Mouse (Mus musculus) forebrain, postnatal 0 days (tissue): Measurements from ENCODE around the gene Ubxn7. TPM values are rescaled to one million over a fixed set of nuclear protein-coding genes. Genes with fewer than 3 reads are reported as not detected.

ENCODE experiments used
- ATAC-seq: fragments of 200-750 bp; cut with Nextera tagmentation; 2 replicates; pipeline ENCODE4 v1.8.0; 2017; ENCODE audit warnings: mild to moderate bottlenecking, moderate library complexity
- DNase-seq: peaks from one replicate; pipeline ENCODE4 v3.0.0-alpha.2; 2015
- H3K27ac ChIP-seq: fragments of 300-500 bp; sonication (generic); 2 replicates; pipeline ENCODE4 v1.5.1; 2014; ENCODE audit warnings: low read depth, mild to moderate bottlenecking, antibody characterized with exemption, low read length, moderate library complexity, mixed read lengths
- H3K27me3 ChIP-seq: fragments of 300-500 bp; sonication (generic); 2 replicates; pipeline ENCODE4 v1.6.1; 2014; ENCODE audit warnings: mild to moderate bottlenecking, low read length, mixed read lengths; ENCODE audit not compliant: insufficient read depth
- H3K36me3 ChIP-seq: fragments of 300-500 bp; sonication (generic); 2 replicates; pipeline ENCODE4 v1.6.1; 2014; ENCODE audit warnings: mild to moderate bottlenecking, moderate library complexity; ENCODE audit not compliant: insufficient read depth
- H3K4me1 ChIP-seq: fragments of 300-500 bp; sonication (generic); 2 replicates; pipeline ENCODE4 v1.6.1; 2014; ENCODE audit warnings: antibody characterized with exemption; ENCODE audit not compliant: insufficient read depth
- H3K4me2 ChIP-seq: fragments of 300-500 bp; sonication (generic); 2 replicates; pipeline ENCODE4 v1.6.1; 2014; ENCODE audit warnings: low read depth, mild to moderate bottlenecking, moderate library complexity
- H3K4me3 ChIP-seq: fragments of 300-500 bp; sonication (generic); 2 replicates; pipeline ENCODE4 v1.5.1; 2014; ENCODE audit warnings: low read depth, low read length, mixed read lengths
- H3K9ac ChIP-seq: fragments of 300-500 bp; sonication (generic); 2 replicates; pipeline ENCODE4 v1.6.1; 2014; ENCODE audit warnings: mild to moderate bottlenecking
- H3K9me3 ChIP-seq: fragments of 300-500 bp; sonication (generic); 2 replicates; pipeline ENCODE4 v1.6.1; 2016; ENCODE audit warnings: low read length
- CTCF ChIP-seq: sonication (generic); IDR thresholded peaks from 2 replicates; pipeline ENCODE4 v1.5.1; 2016; ENCODE audit warnings: antibody characterized with exemption, control low read depth, low read depth
- WGBS: fragments of 180-500 bp; shearing (Covaris S2); extraction: QIAGEN DNeasy Blood & Tissue Kit; methylation state at CpG from one replicate; pipeline ENCODE4 v1.1.7; 2014; 5-methylcytosine and 5-hydroxymethylcytosine counted together
- polyA plus RNA-seq: library from polyadenylated mRNA; unstranded; fragments of >200 nt; fragmentation: Nextera tagmentation; extraction: Ambion mirVana; gene quantifications from 2 replicates; pipeline ENCODE4 v1.2.1, GENCODE M21; 2015
- total RNA-seq: library from RNA; depleted of rRNA; stranded (reverse); fragments of >200 nt; gene quantifications from 2 replicates; pipeline ENCODE4 v1.2.3, GENCODE M21; 2014

Ubxn7 gene
- total and polyA plus RNA-seq, 2 experiments from 2014 or later = 10.5 to 42.5 TPM

GRCm38 (mm10) chr16:32382901-32383300 is 50.8 kb downstream of the Ubxn7 start:
- no peak overlapping the region for H3K4me3 ChIP-seq
- H3K27ac ChIP-seq = no peak overlapping the region
- no peak overlapping the region for H3K9ac ChIP-seq
- TF ChIP-seq CTCF = no peak
- no peak overlapping the region for H3K4me2 ChIP-seq
- no peak for DNase-seq
- H3K4me1 ChIP-seq = no peaks in the 10 kb centered on the region
- H3K27me3 ChIP-seq = no peaks in the 10 kb centered on the region
- H3K36me3 ChIP-seq = peaks cover 53% of the 10 kb centered on the region
- ATAC-seq = no peak
- H3K9me3 ChIP-seq = no peaks in the 10 kb centered on the region

- ATAC-seq (no peak), DNase-seq (no peak)
- no peak overlapping the region for H3K4me3 ChIP-seq
- H3K4me2 ChIP-seq = no peak overlapping the region
- H3K9ac ChIP-seq = no peak overlapping the region
- 91% methylated on average over 2 of the region's 2 CpGs for WGBS
- TF ChIP-seq CTCF = no peak
- H3K4me1 ChIP-seq = no peaks in the 10 kb centered on the region
- H3K27ac ChIP-seq = no peak overlapping the region
- peaks cover 37% of the 10 kb centered on the region for H3K36me3 ChIP-seq
- no peaks in the 10 kb centered on the region for H3K9me3 ChIP-seq
- no peaks in the 10 kb centered on the region for H3K27me3 ChIP-seq
Measured at GRCm38 (mm10) chr16:32384885-32385284, 52.8 kb downstream of the Ubxn7 start.

- Histone ChIP-seq H3K27me3 (no peaks in the 10 kb centered on the region), H3K4me3 (no peak overlapping the region), H3K4me2 (no peak overlapping the region), H3K36me3 (peaks cover 38% of the 10 kb centered on the region), H3K9me3 (no peaks in the 10 kb centered on the region), H3K9ac (no peak overlapping the region), H3K4me1 (no peaks in the 10 kb centered on the region), H3K27ac (no peak overlapping the region)
- ATAC-seq = no peak
- 82% methylated on average over 3 of the region's 3 CpGs for WGBS
- TF ChIP-seq CTCF = no peak
- no peak for DNase-seq
Measured at GRCm38 (mm10) chr16:32386826-32387225, 54.8 kb downstream of the Ubxn7 start.

- no peak overlapping the region for H3K4me3 ChIP-seq
- ATAC-seq (no peak), DNase-seq (no peak)
- no peaks in the 10 kb centered on the region for H3K4me1 ChIP-seq
- no peaks in the 10 kb centered on the region for H3K27me3 ChIP-seq
- H3K9me3 ChIP-seq = no peaks in the 10 kb centered on the region
- H3K36me3 ChIP-seq = peaks cover 31% of the 10 kb centered on the region
- no peak for TF ChIP-seq CTCF
- H3K9ac ChIP-seq = no peak overlapping the region
- H3K4me2 ChIP-seq = no peak overlapping the region
- H3K27ac ChIP-seq = no peak overlapping the region
Measured at GRCm38 (mm10) chr16:32389049-32389448, 57.0 kb downstream of the Ubxn7 start.

GRCm38 (mm10) chr16:32389841-32390240 is 57.8 kb downstream of the Ubxn7 start:
- Histone ChIP-seq H3K4me2 (no peak overlapping the region), H3K9ac (no peak overlapping the region), H3K27ac (no peak overlapping the region), H3K4me3 (no peak overlapping the region), H3K36me3 (peaks cover 28% of the 10 kb centered on the region), H3K9me3 (no peaks in the 10 kb centered on the region), H3K27me3 (no peaks in the 10 kb centered on the region), H3K4me1 (no peaks in the 10 kb centered on the region)
- no peak for DNase-seq
- WGBS = 87% methylated on average over 3 of the region's 3 CpGs
- no peak for TF ChIP-seq CTCF
- no peak for ATAC-seq

- DNase-seq (no peak), ATAC-seq (no peak)
- no peaks in the 10 kb centered on the region for H3K9me3 ChIP-seq
- H3K36me3 ChIP-seq = peaks cover 19% of the 10 kb centered on the region
- no peak overlapping the region for H3K4me3 ChIP-seq
- no peak overlapping the region for H3K4me2 ChIP-seq
- WGBS = 95% methylated on average over 3 of the region's 3 CpGs
- no peak overlapping the region for H3K9ac ChIP-seq
- no peaks in the 10 kb centered on the region for H3K4me1 ChIP-seq
- H3K27me3 ChIP-seq = no peaks in the 10 kb centered on the region
- no peak overlapping the region for H3K27ac ChIP-seq
- no peak for TF ChIP-seq CTCF
Measured at GRCm38 (mm10) chr16:32390882-32391281, 58.8 kb downstream of the Ubxn7 start.

GRCm38 (mm10) chr16:32395679-32396540 is 63.9 kb downstream of the Ubxn7 start:
- no peaks in the 10 kb centered on the region for H3K4me1 ChIP-seq
- ATAC-seq = no peak
- H3K4me3 ChIP-seq = no peak overlapping the region
- WGBS = 71% methylated on average over 6 of the region's 6 CpGs
- no peak for DNase-seq
- TF ChIP-seq CTCF = no peak
- H3K9ac ChIP-seq = no peak overlapping the region
- H3K9me3 ChIP-seq = no peaks in the 10 kb centered on the region
- no peaks in the 10 kb centered on the region for H3K27me3 ChIP-seq
- no peak overlapping the region for H3K27ac ChIP-seq
- H3K4me2 ChIP-seq = no peak overlapping the region
- H3K36me3 ChIP-seq = peaks cover 12% of the 10 kb centered on the region
